Mouse (Mus musculus): ENCODE data around the gene Krtap28-13. TPM values are rescaled to one million over a fixed set of nuclear protein-coding genes. Genes with fewer than 3 reads are reported as not detected.

Krtap28-13 gene
- total RNA-seq (2021) = not detected
- long read RNA-seq, experiment 1 = 0 reads
- long read RNA-seq, experiment 2 = 0 reads

DNA sequence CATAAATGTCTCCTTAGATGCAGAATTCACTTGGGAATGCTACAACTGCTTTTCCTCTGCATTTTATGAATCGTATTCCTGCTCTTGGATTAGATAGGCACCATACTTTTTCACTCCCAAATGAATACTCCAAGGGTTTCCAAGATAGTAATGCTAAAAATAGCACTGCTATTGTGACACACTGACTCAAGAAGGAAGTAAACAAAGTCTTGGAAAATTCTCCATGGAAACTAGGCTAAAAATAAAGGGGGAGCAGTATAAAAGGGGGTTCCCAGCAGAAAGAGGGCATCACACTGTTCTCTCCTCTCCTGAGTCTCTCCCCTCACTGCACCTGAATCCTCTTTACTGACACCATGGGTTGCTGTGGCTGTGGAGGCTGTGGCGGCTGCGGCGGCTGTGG lies at the start of gene Krtap28-13:
TSS of gene Krtap28-13 (plus strand) at position 288 of the 400 bp plus-strand sequence.
- no peak for DNase-seq

- no peak for DNase-seq
Observed at GRCm38 (mm10) chr1:83014477-83014876, 46.3 kb upstream of the Krtap28-13 start.

GRCm38 (mm10) chr1:83015329-83015879 lies 45.3 kb upstream of the Krtap28-13 start:
- no peak for DNase-seq

DNA sequence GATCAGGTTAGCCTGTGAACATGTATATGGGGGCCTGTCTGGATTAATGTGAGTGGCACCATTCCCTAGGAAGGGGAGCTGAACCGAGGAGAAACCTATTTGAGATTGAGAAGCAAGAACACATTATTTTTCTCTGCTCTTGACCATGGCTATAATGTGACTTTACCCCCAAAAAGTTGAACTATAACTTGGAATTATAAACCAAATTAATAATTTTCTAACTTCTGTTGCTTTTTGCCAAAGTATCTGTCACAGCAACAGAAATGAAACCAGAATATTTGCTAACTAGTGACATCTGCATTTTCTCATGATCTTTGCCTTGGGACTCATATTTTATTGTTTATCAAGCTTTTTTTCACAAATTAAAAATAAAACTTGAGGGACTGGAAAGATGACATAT lies 44.2 kb upstream of the Krtap28-13 start:
- no peak for DNase-seq

DNA sequence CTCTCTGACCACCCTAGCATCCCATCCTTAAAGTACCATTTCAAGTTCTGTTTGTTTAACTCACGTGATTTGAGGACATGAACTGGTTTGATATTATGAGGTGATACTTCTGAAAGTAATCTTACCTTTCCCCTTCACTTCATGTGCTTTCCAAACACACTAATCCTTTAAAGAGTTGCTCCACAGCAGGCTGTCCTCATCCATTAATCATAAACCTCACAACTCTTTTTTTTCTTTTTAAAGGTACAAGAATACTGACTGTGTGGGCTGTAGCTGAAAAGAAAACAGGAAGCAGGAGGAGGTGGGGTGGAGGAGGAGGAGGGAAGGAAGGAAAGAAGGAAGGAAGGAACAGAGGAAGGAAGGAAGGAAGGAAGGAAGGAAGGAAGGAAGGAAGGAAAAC lies 28.8 kb upstream of the Krtap28-13 start:
- DNase-seq = no peak

GRCm38 (mm10) chr1:83032508-83032907 lies 28.2 kb upstream of the Krtap28-13 start:
- no peak for DNase-seq

- DNase-seq = no peak
Observed at GRCm38 (mm10) chr1:83034509-83034908, 26.2 kb upstream of the Krtap28-13 start.

DNA sequence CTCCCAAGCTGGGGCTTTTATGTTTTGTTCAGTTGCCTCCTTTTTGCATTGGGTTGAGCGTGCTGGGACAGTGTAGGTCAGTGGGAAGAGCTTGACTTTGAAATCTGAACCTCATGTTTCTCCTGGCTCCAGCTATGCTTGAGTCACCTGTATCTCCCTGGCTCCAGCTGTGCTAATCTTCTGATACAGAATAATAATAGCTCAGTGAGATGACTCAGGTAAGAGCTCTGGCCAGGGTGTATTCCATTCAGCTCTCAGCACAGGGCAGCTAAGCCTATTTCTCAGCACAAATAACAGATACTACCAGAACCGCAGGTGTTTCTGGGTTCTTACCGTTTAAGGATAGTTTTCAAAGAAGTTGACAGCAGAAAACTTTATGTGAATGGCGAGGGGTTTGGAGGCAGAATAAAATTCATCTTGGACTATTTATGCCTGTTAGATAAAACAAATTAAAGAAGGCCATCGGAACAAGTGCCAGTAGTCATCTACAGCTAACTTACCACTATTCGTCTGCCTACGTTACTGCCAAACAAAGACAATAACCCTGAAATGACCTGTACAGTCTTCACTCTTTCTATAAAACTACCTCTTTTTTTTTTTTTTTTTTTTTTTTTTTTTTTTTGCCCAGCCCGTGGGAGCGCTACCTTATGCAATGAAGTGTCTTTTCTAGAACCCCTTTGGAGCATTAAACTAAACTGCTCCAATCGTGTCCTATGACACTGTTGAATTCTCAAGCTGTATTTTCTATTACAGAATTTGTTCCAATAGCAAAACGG lies 23.6 kb upstream of the Krtap28-13 start:
- DNase-seq = no peak

GRCm38 (mm10) chr1:83038109-83038672 lies 22.5 kb upstream of the Krtap28-13 start, which contains the start of gene Slc19a3:
Gene Slc19a3, minus strand, starts transcription at chr1:83038448.
- DNase-seq = peak; percentile 39

GRCm38 (mm10) chr1:83039080-83039479 lies 21.6 kb upstream of the Krtap28-13 start:
- DNase-seq = no peak

- no peak for DNase-seq
Observed at GRCm38 (mm10) chr1:83042380-83042779, 18.4 kb upstream of the Krtap28-13 start, which contains the start of gene Krtap28-10. Gene Krtap28-10, minus strand, starts transcription at chr1:83042480.

DNA sequence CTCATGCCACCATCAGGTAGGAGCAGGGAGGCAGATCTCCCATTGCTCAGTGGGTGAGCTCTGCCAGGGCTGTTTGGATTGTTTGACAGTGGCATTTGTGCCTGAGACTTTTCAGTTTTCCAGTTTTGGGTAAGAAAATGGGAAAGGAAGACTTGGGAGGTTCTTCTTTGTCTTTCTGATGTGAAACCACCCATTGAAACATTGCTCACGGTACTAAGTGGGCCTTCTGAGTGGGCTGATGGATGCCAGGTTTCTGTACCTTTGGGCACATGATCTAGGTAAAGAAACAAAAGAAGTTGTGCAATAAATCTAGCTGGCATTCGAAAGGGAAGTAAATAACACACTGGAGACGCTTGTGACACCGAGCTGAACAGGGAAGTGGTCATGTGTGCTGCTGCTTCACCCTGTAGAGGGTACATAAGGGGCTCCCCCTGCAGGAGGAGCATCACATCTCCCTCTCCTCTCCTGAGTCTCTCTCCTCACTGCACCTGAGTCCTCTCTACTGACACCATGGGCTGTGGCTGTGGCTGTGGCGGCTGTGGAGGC lies 15.8 kb upstream of the Krtap28-13 start, which contains the start of gene Gm47969:
TSS of gene Gm47969 (plus strand) at position 51 of the 546 bp plus-strand sequence.
- DNase-seq = no peak

DNA sequence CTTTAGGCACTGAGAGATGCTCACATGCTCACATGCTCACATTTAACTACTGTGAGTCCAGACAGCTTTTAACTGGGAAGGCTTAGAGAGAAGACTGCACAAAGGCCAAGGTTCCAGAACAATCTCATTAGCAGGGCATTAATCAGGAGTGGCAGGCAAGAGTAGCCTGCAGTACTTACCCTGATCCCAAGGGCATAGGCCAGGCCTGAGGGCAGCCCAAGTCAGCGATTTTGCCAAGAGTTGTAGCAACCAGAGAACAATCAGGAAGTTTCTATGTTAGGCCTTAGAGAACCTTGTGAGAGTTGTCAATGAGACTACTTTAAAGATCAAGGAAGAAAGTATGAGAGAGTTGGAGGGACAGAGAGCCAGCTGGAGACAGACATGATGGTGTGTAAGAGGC lies 2.2 kb upstream of the Krtap28-13 start:
- peak; percentile 22 for DNase-seq

DNA sequence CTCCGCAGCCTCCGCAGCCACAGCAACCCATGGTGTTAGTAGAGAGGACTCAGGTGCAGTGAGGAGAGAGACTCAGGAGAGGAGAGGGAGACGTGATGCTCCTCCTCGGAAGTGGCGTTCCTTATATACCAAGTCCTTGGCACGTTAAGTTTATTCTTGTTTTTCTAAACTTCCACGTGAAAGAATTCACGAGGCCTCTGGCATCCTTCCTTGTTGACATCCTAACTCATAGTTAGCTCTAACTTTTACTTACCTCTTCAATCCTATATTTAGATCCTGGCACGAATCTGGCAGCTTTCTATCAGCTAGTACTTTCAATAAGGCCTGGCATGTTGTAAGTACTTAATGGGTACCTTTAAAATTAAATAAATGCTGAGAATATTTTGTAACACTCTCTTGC lies 1.5 kb upstream of the Krtap28-13 start, which contains the start of gene A030005K14Rik:
TSS of gene A030005K14Rik (minus strand) at position 101 of the 400 bp plus-strand sequence.
- DNase-seq = no peak

GRCm38 (mm10) chr1:83064851-83065250 lies 4.1 kb downstream of the Krtap28-13 start:
- peak; percentile 28 for DNase-seq

GRCm38 (mm10) chr1:83066577-83066976 lies 5.8 kb downstream of the Krtap28-13 start:
- DNase-seq = no peak

DNA sequence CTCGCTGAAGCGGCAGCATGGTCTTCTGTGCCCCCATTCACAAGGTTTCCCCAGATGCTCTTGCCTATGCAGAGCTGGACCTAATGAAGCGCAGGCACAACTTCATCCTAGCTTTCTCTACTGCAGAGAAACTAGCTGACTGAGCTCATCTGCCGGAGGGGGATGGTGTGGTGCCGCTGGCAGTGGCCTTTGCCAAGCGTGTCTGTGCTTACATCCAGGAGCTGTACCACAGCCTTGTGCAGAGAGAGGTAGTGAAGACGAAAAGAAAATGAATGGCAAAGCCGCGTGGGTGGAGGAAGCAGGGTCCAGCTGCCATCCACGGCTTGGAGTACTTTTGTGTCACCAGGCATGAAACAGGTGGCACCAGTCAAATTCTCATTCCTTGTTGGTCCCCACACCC lies 6.5 kb downstream of the Krtap28-13 start:
- DNase-seq = no peak

DNA sequence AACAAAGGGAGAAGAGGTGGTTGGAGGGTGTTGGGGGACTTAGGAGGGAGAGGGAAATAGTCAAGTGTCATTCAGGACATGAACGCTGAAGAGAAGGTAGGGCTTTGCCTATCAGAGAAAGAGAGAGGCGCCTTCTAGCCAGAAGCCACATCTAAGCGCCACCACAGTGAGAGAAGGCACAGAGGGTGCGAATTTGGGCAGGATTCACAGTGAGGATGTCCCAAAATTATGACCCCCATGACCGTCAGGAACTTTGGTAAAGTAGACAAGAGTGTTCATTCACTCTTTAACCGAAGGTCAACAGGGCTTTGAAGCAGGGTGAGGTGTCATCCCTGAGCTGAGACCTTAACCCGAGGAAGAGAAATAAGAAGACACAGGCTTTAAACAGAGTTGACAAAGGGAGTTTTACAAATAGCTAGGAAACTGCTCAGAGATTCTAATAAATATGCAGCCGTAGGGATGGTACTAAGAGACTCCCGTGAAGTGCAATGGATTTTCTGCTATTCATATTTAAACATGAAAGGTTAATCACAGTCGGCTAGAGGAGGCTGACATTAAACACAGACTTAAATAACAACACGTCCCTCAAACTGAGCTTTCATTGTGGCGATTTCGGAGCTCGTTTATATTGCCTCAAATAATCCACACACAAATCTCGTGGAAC lies 14.9 kb downstream of the Krtap28-13 start:
- DNase-seq = no peak

DNA sequence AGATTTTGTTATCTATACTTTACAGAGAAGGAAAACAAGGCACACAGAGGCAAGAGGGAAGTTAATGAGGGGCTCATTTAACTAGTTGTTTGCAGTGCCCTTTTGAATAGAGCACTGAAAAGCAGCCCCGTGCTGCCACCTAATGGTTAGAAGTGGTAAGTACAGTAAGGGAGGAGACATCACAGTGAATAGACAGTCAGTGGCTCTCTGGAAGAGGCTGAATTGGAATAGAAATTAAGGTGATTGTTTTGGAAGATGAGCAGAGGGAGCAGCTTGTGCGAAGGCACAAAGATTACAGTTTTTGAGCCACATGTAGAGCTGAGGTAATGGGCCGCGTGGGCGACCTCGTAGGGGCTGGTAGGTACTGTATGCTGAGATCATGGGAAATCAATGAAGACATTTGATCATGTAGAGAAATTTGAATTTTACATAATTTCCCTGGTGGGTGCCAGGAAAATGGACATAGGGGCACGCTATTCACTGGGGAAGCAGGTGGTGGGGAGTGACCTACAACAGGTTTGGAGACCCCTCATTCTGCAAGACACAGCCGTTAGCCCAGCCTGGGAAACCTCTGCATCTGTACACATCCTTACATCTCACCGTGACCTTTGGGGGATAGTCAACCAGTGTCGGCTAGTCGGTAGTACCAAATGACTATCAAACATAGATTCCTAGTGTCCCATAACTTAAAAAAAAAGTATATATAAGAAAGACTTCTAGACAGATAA lies 15.6 kb downstream of the Krtap28-13 start:
- peak; percentile 35 for DNase-seq

GRCm38 (mm10) chr1:83077016-83077415 lies 16.3 kb downstream of the Krtap28-13 start:
- no peak for DNase-seq

DNA sequence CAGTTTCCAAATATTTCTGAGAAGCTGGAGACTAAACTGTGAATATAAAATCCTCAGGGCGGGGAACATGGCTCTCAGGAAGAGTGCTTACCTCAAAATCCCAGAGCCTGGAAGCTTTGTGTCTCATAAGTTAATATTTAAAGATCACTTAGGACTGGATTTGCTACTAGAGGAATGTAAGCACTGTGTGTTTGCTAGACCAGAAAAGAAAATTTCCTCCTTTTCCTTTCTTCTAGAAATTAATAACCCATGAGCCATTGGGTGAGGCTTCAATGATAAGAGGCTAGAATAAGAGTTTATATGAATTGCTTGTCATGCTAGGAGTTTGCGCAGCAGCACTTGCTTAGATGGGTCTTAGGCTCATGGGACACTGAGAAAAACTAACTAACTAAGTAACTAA lies 24.1 kb downstream of the Krtap28-13 start:
- DNase-seq = no peak

GRCm38 (mm10) chr1:83091268-83091667 lies 30.5 kb downstream of the Krtap28-13 start:
- DNase-seq = no peak

All from adrenal gland, postnatal 10 days (tissue).